Mouse (Mus musculus) CH12.LX (cell line): Measurements from ENCODE around the gene Tmem229b.
A peak's percentile ranks its signal among the peaks of the same experiment; 100 is the strongest.

Experiments used
- BHLHE40 ChIP-seq: IDR thresholded peaks from 2 replicates; pipeline ENCODE4 v1.6.1; 2011; ENCODE audit warnings: mild to moderate bottlenecking, low read depth, low read length, improper control_type of control experiment
- CTCF ChIP-seq, 2 experiments: IDR thresholded peaks in 1 of 2; conservative IDR thresholded peaks in 1 of 2; 2 replicates each; pipeline ENCODE4 v1.5.1; 2011 to 2012; ENCODE audit warnings: low read depth in 2 of 2, low read length in 2 of 2, improper control_type of control experiment in 1 of 2, inconsistent platforms in 1 of 2, mild to moderate bottlenecking in 1 of 2, moderate library complexity in 1 of 2
- JUND ChIP-seq: conservative IDR thresholded peaks from 2 replicates; pipeline ENCODE4 v1.6.1; 2011; ENCODE audit warnings: low read depth, low read length, improper control_type of control experiment
- MAX ChIP-seq: IDR thresholded peaks from 2 replicates; pipeline ENCODE4 v1.6.1; 2011; ENCODE audit warnings: low read length, improper control_type of control experiment
- MXI1 ChIP-seq: IDR thresholded peaks from 2 replicates; pipeline ENCODE4 v1.6.1; 2011; ENCODE audit warnings: mild to moderate bottlenecking, low read depth, low read length, improper control_type of control experiment

DNA sequence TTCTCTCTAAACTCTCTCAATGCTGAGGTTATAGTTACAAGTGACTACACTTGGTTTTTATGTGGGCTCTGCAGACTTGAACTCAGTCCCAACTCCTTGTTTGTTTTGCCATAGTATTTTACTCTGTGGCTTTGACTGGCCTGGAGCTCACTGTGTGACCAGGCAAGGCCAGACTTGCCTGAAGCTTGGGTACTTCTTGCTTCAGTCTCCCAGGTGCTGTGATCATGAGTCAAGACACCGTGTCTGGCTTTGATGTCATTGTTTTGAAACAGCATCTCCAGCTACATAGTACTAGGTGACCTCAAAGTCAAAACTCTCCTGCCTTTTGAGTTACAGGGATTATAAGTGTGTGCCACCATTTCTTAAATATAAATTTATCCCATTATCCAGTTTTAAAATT, 77.5 kb downstream of the Tmem229b start:
- TF ChIP-seq CTCF (conservative IDR thresholded peaks at IDR 0.05 in 1 of 2, IDR thresholded peaks at IDR 0.05 in 1 of 2; ENCODE audit: low read depth in 2 of 2, low read length in 2 of 2): no peak
- peak; percentile 41; the same call in 1 of the 2 replicates for TF ChIP-seq BHLHE40
- no peak for TF ChIP-seq MAX
- no peak; the same call in 1 of the 2 replicates for TF ChIP-seq JUND
- TF ChIP-seq MXI1: no peak
